Mouse (Mus musculus): Measurements from ENCODE around the gene Mapk8ip2. TPM values are rescaled to one million over a fixed set of nuclear protein-coding genes. Genes with fewer than 3 reads are reported as not detected.

Gene Mapk8ip2
- total and polyA plus RNA-seq, 3 experiments = 0.04 TPM; not detected in 2

- H3K36me3 ChIP-seq (replicated peaks in 1 of 2; ENCODE audit: control insufficient read depth in 1 of 2, insufficient read depth in 1 of 2, low read length in 1 of 2) = peaks cover 1 to 29% of the 10 kb centered on the region in 2 experiments
- peak overlapping the region; percentile 60; the same call in 1 of the 2 replicates for H3K9ac ChIP-seq (ENCODE audit: insufficient read depth, low read depth)
- no peaks in the 10 kb centered on the region for H3K79me2 ChIP-seq (replicated peaks; ENCODE audit: control insufficient read depth, extremely low read depth, insufficient read depth, poor library complexity, severe bottlenecking)
- H3K9me3 ChIP-seq (replicated peaks; ENCODE audit: low read length) = no peaks in the 10 kb centered on the region
- H3K4me3 ChIP-seq (replicated peaks in 1 of 3; ENCODE audit: low read depth in 2 of 3, low read length in 2 of 3, poor library complexity in 1 of 3) = peak overlapping the region; percentile 61 to 71 (median 63)
- TF ChIP-seq CHD1 (IDR thresholded peaks at IDR 0.05; ENCODE audit: low read depth, low read length) = no peak
- TF ChIP-seq ZKSCAN1 (IDR thresholded peaks at IDR 0.05; ENCODE audit: borderline replicate concordance, low read depth, low read length) = no peak
- TF ChIP-seq JUND (conservative IDR thresholded peaks at IDR 0.05; ENCODE audit: low read depth, low read length) = no peak
- no peak for TF ChIP-seq MEF2A (IDR thresholded peaks at IDR 0.05; ENCODE audit: borderline replicate concordance, low read depth, low read length)
- TF ChIP-seq RCOR1 (conservative IDR thresholded peaks at IDR 0.05; ENCODE audit: low read depth, low read length) = no peak
- no peak for TF ChIP-seq RAD21 (IDR thresholded peaks at IDR 0.05; ENCODE audit: low read depth, low read length)
- TF ChIP-seq CTCF (conservative IDR thresholded peaks at IDR 0.05 in 1 of 2, IDR thresholded peaks at IDR 0.05 in 1 of 2; ENCODE audit: low read depth in 2 of 2, low read length in 2 of 2) = no peak
- no peak for TF ChIP-seq UBTF (IDR thresholded peaks at IDR 0.05; ENCODE audit: low read depth, low read length)
- TF ChIP-seq TBP (conservative IDR thresholded peaks at IDR 0.05; ENCODE audit: low read depth, low read length) = no peak
- TF ChIP-seq USF1 (IDR thresholded peaks at IDR 0.05; ENCODE audit: low read depth, low read length) = no peak
- TF ChIP-seq E2F4 (IDR thresholded peaks at IDR 0.05; ENCODE audit: insufficient replicate concordance, low read depth, low read length) = no peak
- TF ChIP-seq ETS1 (conservative IDR thresholded peaks at IDR 0.05; ENCODE audit: low read depth, low read length) = no peak
- no peak for TF ChIP-seq NRF1 (IDR thresholded peaks at IDR 0.05; ENCODE audit: low read depth, low read length)
- no peak for TF ChIP-seq ZC3H11A (IDR thresholded peaks at IDR 0.05; ENCODE audit: low read depth, low read length)
- dilution Hi-C loops (cut with MboI; ENCODE audit: extremely low pct_ligation_motif_present, extremely low pct_unique_long_range_greater_than_20kb, low sequenced_read_pairs) (no loop called here), in situ Hi-C loops (cut with MboI; ENCODE audit: low pct_ligation_motif_present, low pct_unique_long_range_greater_than_20kb, low sequenced_read_pairs) (loop anchor here (5.0 kb wide), 1 partner anchor 57 kb away; no protein-coding TSS in a partner anchor)
- H3K4me1 ChIP-seq (ENCODE audit: control insufficient read depth in 1 of 2, insufficient read depth in 2 of 2) = peaks cover 9 to 29% of the 10 kb centered on the region in 2 experiments
- H3K4me2 ChIP-seq (ENCODE audit: insufficient read depth, low read depth, poor library complexity, severe bottlenecking) = peak overlapping the region; percentile 59
- H3K27me3 ChIP-seq (replicated peaks) = no peaks in the 10 kb centered on the region
- no peak overlapping the region for H3K27ac ChIP-seq (ENCODE audit: insufficient read depth, low read depth)
- DNase-seq (ENCODE audit: extremely low read depth) = no peak
Measured at GRCm38 (mm10) chr15:89475293-89475600, 21.5 kb downstream of the Mapk8ip2 start.

DNA sequence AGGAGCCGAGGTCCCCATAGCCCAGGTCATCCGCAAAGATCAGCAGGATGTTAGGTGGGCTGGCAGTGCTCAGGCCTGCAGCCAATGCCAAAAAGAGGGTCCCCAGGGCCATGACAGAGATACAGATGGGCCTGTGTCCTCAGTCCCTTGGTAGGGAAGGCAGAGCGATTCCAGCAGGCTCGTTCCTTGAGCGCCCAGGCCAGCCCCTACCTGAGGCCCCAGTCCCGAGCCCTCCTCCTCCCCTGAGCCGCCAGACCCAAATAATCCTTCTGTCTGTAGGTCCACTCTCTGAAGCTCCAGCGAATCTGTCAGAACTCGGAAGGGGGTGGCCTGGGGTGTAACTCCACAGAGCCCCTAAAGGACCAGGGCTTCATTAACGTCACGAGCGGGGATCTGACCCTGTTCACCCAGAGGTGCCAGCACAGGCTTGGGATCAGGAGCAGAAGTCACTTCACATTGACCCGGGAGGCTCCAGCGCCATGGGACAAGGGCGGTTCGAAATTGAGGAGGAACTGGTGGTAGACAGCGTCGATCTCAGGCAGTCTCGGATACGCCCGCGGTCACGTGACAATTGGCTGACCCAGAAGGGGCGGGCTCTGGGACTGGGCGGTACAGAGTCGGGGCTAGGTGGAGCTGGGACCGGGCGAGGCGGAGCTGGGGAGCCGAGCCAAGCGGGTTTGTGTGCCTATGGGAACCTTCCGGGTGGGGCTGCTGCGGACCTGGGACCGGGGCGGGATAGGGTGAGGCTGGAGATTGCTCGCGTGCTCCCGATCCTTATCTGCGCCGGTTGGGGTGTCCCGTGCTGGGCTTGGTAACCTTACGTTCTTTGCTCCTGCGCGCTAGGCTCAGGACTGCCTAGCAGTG lies 22.1 kb downstream of the Mapk8ip2 start:
- dilution Hi-C loops (cut with MboI; ENCODE audit: extremely low pct_ligation_motif_present, extremely low pct_unique_long_range_greater_than_20kb, low sequenced_read_pairs) = no loop called here
- peak overlapping the region; percentile 59 for H3K4me2 ChIP-seq (ENCODE audit: insufficient read depth, low read depth, poor library complexity, severe bottlenecking)
- no peaks in the 10 kb centered on the region for H3K9me3 ChIP-seq (replicated peaks; ENCODE audit: low read length)
- H3K4me1 ChIP-seq (ENCODE audit: control insufficient read depth in 1 of 2, insufficient read depth in 2 of 2) = peaks cover 11 to 29% of the 10 kb centered on the region in 2 experiments
- in situ Hi-C loops (cut with MboI; ENCODE audit: low pct_ligation_motif_present, low pct_unique_long_range_greater_than_20kb, low sequenced_read_pairs) = loop anchor here (5.0 kb wide), 1 partner anchor 56 kb away; no protein-coding TSS in a partner anchor
- H3K27me3 ChIP-seq (replicated peaks) = no peaks in the 10 kb centered on the region
- H3K4me3 ChIP-seq (replicated peaks in 1 of 3; ENCODE audit: low read depth in 2 of 3, low read length in 2 of 3, poor library complexity in 1 of 3) = peak overlapping the region; percentile 63 to 95 (median 71)
- H3K27ac ChIP-seq (ENCODE audit: insufficient read depth, low read depth) = no peak overlapping the region
- H3K79me2 ChIP-seq (replicated peaks; ENCODE audit: control insufficient read depth, extremely low read depth, insufficient read depth, poor library complexity, severe bottlenecking) = no peaks in the 10 kb centered on the region
- peak overlapping the region; percentile 60 for H3K9ac ChIP-seq (ENCODE audit: insufficient read depth, low read depth)
- peaks cover 2 to 35% of the 10 kb centered on the region in 2 experiments for H3K36me3 ChIP-seq (replicated peaks in 1 of 2; ENCODE audit: control insufficient read depth in 1 of 2, insufficient read depth in 1 of 2, low read length in 1 of 2)
- DNase-seq (ENCODE audit: extremely low read depth) = peak; percentile 94
- TF ChIP-seq USF1 (IDR thresholded peaks at IDR 0.05; ENCODE audit: low read depth, low read length) = peak; percentile 96
- no peak for TF ChIP-seq CTCF (conservative IDR thresholded peaks at IDR 0.05 in 1 of 2, IDR thresholded peaks at IDR 0.05 in 1 of 2; ENCODE audit: low read depth in 2 of 2, low read length in 2 of 2)
- peak; percentile 45; the same call in 1 of the 2 replicates for TF ChIP-seq MXI1 (IDR thresholded peaks at IDR 0.05; ENCODE audit: low read depth, low read length)
- peak; percentile 26 for TF ChIP-seq SIN3A (IDR thresholded peaks at IDR 0.05; ENCODE audit: low read length)
- TF ChIP-seq NELFE (IDR thresholded peaks at IDR 0.05; ENCODE audit: low read depth, low read length) = peak; percentile 77
- peak; percentile 57 for TF ChIP-seq ELF1 (IDR thresholded peaks at IDR 0.05; ENCODE audit: low read depth, low read length)
- peak; percentile 55; the same call in 1 of the 2 replicates for TF ChIP-seq ZMIZ1 (IDR thresholded peaks at IDR 0.05; ENCODE audit: low read depth, low read length)
- no peak; the same call in 1 of the 2 replicates for TF ChIP-seq MEF2A (IDR thresholded peaks at IDR 0.05; ENCODE audit: borderline replicate concordance, low read depth, low read length)
- no peak for TF ChIP-seq MYC (IDR thresholded peaks at IDR 0.05; ENCODE audit: low read depth, low read length)
- peak; percentile 95 for TF ChIP-seq MAX (IDR thresholded peaks at IDR 0.05; ENCODE audit: low read length)
- no peak for TF ChIP-seq SMC3 (IDR thresholded peaks at IDR 0.05; ENCODE audit: low read depth, low read length)
- no peak for TF ChIP-seq POLR2AphosphoS2 (IDR thresholded peaks at IDR 0.05; ENCODE audit: low read depth, low read length)
- no peak for TF ChIP-seq MAFK (IDR thresholded peaks at IDR 0.05; ENCODE audit: insufficient replicate concordance, low read length)
- no peak for TF ChIP-seq ZC3H11A (IDR thresholded peaks at IDR 0.05; ENCODE audit: low read depth, low read length)
- no peak for TF ChIP-seq KAT2A (IDR thresholded peaks at IDR 0.05; ENCODE audit: insufficient replicate concordance, low read length)
- TF ChIP-seq CHD1 (IDR thresholded peaks at IDR 0.05; ENCODE audit: low read depth, low read length) = no peak
- peak; percentile 96 for TF ChIP-seq USF2 (conservative IDR thresholded peaks at IDR 0.05; ENCODE audit: low read depth, low read length)
- no peak for TF ChIP-seq GABPA (IDR thresholded peaks at IDR 0.05; ENCODE audit: insufficient replicate concordance, low read depth, low read length)
- no peak for TF ChIP-seq RAD21 (IDR thresholded peaks at IDR 0.05; ENCODE audit: low read depth, low read length)
- TF ChIP-seq BHLHE40 (IDR thresholded peaks at IDR 0.05; ENCODE audit: low read depth, low read length) = peak; percentile 86
- no peak for TF ChIP-seq MAZ (IDR thresholded peaks at IDR 0.05; ENCODE audit: low read depth, low read length)
- peak; percentile 81 for TF ChIP-seq POLR2A (IDR thresholded peaks at IDR 0.05; ENCODE audit: low read depth, low read length)
